Mouse (Mus musculus) heart, adult 18-20 months (tissue): ENCODE measurements at regions not wholly inside any gene's neighbourhood (a gene's known extent, or its start where the extent isn't known, plus 50 kb on each side); places are given as distances from the start of the nearest gene placed in this dataset.

Source experiments
- DNase-seq, 2 experiments: peaks; one replicate each; pipeline ENCODE4 v3.0.0; 2021 to 2022; ENCODE audit warnings: mixed read lengths in 1 of 2

GRCm38 (mm10) chr4:21616116-21616515 lies 69.6 kb downstream of the Prdm13 start:
- DNase-seq = no peak

- no peak for DNase-seq
Observed at GRCm38 (mm10) chr4:21614429-21614828, 71.3 kb downstream of the Prdm13 start.

- DNase-seq = no peak
Observed at GRCm38 (mm10) chr4:21611531-21612282, 74.1 kb downstream of the Prdm13 start.

- DNase-seq = no peak
Observed at GRCm38 (mm10) chr4:21598024-21598423, 87.7 kb downstream of the Prdm13 start.

- DNase-seq = no peak
Observed at GRCm38 (mm10) chr4:21547771-21548170, 138.0 kb downstream of the Prdm13 start.

- no peak for DNase-seq
Observed at GRCm38 (mm10) chr4:21539583-21539982, 146.2 kb downstream of the Prdm13 start.

GRCm38 (mm10) chr4:21535973-21536372 lies 149.8 kb downstream of the Prdm13 start:
- peak in 1 of 2 experiments; percentile 9 for DNase-seq

- no peak for DNase-seq
Observed at GRCm38 (mm10) chr4:21532186-21532585, 153.6 kb downstream of the Prdm13 start.
